Mouse (Mus musculus) cerebellum, postnatal 14 days (tissue): ENCODE measurements at regions not wholly inside any gene's neighbourhood (a gene's known extent, or its start where the extent isn't known, plus 50 kb on each side); places are given as distances from the start of the nearest gene placed in this dataset.
"Not testable (repeated sequence)": the region's sequence is repeated elsewhere in the genome, so short reads cannot be mapped to it uniquely, and the experiment has no call there.

ENCODE experiments used
- DNase-seq, 2 experiments: peaks; one replicate each; pipeline ENCODE4 v3.0.0; 2021; ENCODE audit warnings: mixed read lengths in 2 of 2

DNA sequence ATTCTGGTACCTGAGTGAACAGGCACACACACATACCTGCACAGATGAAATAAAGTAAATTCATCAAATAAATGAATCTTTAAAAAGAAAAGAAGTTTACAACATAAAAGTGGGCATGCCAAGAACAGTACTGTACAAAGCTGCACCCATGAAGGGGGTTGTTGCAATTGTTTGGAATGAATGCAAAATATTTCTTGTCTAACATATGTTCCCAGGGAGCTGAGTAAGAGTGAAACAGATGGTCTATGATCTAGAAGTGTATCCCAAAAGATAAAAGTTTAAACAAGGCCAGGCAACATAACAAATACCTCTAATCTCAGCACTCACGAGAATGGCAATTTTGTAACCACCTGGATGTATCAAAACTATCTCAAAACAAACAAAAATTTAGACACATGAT is 1685.5 kb upstream of the Dsel start:
- DNase-seq = no peak

GRCm38 (mm10) chr1:113539981-113540380 is 1675.3 kb upstream of the Dsel start:
- no peak for DNase-seq

GRCm38 (mm10) chr1:113530553-113530952 is 1665.8 kb upstream of the Dsel start:
- no peak for DNase-seq

- DNase-seq = no peak
Measured at GRCm38 (mm10) chr1:113495987-113496386, 1631.3 kb upstream of the Dsel start.

GRCm38 (mm10) chr1:113490243-113491003 is 1625.7 kb upstream of the Dsel start:
- no peak for DNase-seq

DNA sequence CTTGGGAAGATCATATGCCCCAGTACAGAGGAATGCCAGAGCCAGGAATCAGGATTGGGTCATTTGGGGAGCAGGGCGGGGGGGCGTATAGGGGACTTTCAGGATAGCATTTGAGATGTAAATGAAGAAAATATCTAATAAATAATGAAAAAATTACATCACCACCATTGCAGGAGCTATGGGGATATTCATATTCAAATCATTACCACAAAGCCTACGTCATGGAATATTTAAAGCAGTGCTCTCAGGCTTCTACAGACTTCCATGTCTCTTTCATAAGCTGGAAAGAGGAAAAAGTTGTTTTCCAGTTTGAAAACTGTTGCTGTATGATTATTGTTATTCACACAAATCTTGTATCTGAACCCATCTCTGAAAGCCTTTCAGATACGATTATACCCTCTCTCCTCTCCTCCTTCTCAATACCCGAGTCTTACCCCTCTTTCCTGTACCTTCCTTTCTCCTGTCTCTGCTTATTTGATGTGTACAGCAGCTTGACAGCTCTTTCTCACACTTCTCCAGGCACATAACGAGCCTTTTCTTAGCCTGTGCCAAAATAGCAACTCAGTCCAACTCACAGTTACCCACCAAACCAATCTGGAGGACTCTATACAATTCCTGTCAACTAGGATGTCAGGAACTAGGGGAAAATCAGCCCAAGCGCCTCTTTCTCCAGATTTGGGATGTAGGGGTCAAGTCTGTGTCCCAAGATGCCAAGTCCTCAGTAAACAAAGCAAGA is 1592.0 kb upstream of the Dsel start:
- no peak for DNase-seq

DNA sequence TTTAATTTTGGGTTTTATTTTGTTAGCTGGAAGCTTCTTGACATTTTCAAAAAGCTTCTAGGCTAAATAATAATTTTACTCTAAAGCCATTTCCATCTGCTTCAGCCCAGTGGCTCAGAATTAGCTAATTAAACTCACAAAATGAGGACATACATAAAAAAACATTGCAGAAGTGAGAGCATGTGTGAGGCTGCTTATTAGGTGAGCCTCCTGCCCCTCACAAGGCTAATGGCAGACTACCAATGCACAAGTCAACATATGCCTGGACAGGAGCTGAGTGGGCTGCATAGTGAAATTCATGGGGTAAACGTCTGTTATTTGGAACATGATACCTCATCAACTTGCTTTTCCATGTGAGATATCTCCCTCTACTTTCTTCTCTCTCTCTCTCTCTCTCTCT is 1569.0 kb upstream of the Dsel start:
- peak in 1 of 2 experiments; percentile 27 for DNase-seq

GRCm38 (mm10) chr1:113431266-113431665 is 1566.5 kb upstream of the Dsel start:
- DNase-seq = peak; percentile 79 to 82

- DNase-seq = peak; percentile 67 to 79
Measured at GRCm38 (mm10) chr1:113412858-113413257, 1548.1 kb upstream of the Dsel start.

GRCm38 (mm10) chr1:113395267-113395824 is 1530.6 kb upstream of the Dsel start:
- no peak for DNase-seq

- not testable (repeated sequence) for DNase-seq
Measured at GRCm38 (mm10) chr1:113394326-113394725, 1529.6 kb upstream of the Dsel start.

DNA sequence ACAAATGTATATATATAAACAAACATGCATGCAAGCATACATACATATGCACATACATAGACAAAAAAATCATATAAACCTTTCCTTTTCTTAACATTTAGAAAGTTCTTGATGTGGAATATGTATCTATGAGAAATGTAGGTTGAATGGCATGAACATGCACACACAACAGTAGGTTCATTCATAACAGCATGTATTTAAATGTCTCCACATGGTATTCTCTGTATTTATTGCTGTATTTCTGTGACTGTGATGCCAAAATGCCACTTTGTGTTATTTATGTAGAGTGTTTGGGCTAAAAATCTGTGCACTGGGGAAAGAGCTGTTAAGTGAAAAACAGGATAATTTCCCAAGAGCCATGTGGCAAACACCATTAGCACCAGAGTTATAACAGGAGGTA is 1528.2 kb upstream of the Dsel start:
- no peak for DNase-seq

GRCm38 (mm10) chr1:113389920-113390319 is 1525.2 kb upstream of the Dsel start:
- DNase-seq = no peak

- no peak for DNase-seq
Measured at GRCm38 (mm10) chr1:113384888-113385430, 1520.2 kb upstream of the Dsel start.

DNA sequence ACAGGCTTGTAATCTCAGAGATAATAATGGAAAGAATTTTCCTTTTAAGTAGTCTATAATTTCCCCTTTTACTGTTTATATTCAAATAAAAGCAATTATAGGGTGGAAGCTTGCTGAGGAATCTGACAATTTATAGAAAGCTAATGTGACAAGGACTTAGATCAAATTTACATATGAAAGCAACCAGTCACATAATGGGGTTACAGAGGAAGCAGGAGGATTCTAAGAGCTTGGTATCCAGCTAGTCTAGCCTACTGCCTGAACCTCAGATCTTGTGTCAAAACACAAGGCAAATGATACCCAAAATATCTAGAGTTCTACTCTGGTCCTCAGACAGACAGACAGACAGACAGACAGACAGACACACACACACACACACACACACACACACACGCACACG is 1519.0 kb upstream of the Dsel start:
- no peak for DNase-seq

DNA sequence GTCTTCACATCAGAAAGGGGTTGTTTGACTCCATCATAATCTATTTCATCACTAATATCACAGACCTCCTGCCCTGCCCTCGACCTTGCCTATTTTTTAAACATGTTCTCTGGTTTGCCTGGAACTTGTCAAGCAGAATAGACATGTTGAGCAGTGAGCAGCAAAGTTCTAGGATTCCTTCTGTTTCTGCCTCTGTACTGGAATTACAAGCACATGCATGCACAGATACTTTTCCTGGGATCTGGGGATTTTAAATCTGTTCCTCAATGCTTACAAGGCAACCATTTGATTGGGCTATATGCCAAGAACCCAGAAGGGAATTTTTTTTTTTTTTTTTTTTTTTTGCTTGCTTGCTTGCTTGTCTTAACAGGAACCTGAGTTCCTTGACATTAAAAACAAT is 1508.0 kb upstream of the Dsel start:
- no peak for DNase-seq

DNA sequence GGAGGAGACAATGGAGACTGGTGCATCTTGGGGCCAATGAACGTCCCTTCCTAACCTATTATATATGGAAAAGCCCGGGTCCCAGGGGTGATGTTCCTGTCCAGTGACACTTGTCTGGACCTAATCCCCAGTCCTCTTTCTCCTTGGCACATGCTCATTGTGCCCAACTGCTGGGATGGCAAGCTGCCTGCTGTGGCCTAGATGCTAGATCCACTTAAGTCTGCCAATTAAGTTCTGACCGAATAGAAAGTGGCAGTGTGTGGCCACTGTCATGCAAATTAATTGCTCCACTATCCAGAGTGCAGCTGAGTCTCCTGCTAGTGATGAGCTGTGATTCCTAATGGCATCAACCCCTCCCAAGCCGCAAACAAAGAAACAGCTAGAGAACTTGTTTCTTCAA is 1493.5 kb upstream of the Dsel start:
- DNase-seq = peak; percentile 53 to 69

DNA sequence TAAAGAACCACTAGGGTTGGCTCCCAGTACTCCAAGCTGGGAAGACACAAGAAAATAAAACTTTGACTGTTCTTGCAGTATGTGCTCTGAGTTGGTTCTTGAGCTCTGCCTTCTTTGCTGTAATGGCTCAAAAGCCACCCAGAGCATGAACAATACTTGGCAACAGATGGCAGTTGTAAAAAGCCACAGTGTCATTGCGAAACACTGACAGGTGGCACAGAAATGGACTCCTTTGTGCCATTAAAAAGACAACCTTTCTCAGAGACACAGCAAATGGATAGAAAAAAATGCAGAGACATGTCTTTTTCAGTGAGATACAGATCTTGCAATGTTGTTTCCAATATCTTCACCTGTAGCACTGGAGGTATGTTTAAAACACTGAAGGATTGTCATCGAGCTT is 1443.3 kb upstream of the Dsel start:
- no peak for DNase-seq

- peak; percentile 34 to 42 for DNase-seq
Measured at GRCm38 (mm10) chr1:113297807-113298206, 1433.1 kb upstream of the Dsel start.

- no peak for DNase-seq
Measured at GRCm38 (mm10) chr1:113288242-113288641, 1423.5 kb upstream of the Dsel start.

DNA sequence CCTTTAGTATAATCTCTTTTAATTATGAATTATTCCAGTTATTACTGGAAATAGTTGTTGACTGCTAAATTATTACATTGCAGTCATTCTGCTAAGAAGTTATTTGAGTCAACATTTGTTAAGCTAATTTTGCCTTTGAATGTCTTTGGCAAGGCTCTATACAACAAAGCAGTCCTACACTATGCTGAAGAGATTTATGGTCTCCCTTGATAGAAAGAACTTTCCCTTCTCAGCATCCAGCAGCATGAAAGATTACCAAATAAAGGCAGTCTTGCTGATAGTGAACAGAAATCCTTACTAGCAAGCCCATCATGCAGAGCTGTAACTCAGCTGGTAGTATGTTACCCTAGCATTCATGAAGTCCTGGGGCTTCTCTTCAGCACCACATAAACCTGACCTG is 1419.4 kb upstream of the Dsel start:
- no peak for DNase-seq

DNA sequence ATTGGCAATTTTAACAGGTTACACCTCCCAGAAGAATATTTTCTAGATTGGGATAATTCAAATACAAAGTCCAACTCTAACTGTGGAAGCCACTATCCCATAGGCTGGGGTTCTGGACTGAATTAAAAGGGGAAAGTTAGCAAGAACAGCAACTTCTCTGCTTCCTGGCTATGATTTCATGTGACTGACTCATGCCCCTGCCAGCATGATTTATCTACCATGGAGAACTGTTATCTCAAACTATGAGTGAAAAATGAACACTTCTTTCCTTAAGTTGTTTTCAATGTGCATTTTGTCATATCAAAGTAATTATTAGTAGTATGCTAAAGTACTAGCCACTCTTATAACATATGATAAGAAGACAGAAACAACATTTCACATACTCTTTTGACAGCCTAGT is 1394.7 kb upstream of the Dsel start:
- no peak for DNase-seq

DNA sequence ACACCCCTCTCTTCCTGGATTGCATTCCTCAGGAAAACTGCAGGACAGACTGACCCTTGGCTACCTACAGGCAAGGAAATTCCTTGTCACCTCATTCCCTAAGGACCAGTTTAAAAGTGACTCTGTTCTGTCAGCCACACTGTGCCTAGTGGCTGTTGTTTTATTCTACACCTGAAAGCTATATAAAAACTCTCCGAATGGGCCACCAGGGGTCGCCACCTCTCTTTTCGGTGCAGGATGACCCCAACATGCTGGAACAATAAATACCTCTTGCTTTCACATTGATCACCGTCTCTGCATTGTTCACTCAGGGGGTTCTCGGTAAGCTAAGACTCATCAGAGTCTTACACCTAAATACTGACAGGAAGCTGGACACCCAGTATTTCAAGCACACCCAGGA is 1382.6 kb upstream of the Dsel start:
- DNase-seq = peak; percentile 8 to 12

GRCm38 (mm10) chr1:113210095-113210494 is 1345.4 kb upstream of the Dsel start:
- DNase-seq = no peak
